Mouse (Mus musculus): ENCODE results near the gene Flvcr2. TPM values are rescaled to one million over a fixed set of nuclear protein-coding genes. Genes with fewer than 3 reads are reported as not detected.

Flvcr2 gene
- total and polyA plus RNA-seq, 3 experiments: 2.0 to 3.4 (median 2.1) TPM

DNA sequence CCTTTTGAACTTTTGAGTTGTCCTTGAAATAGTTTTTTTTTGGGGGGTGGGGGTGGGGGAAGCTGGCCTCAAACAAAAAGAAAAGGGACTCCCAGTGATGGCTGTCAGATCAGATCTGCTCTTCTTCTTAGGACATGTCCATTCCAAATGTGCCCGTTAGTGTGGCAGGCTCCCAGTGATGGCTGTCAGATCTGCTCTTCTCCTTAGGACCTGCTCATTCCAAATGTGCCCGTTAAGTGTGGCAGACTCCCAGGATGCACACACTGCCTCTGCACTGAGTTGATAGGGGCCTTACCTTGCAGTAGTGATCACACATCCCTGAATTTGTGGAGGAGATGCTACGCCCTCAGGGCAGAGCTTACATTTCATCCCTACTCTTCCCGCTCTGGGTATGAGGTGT lies 45.8 kb downstream of the Flvcr2 start:
- no peak for TF ChIP-seq CTCF (IDR thresholded peaks at IDR 0.05)
- TF ChIP-seq POLR2A (IDR thresholded peaks at IDR 0.05; ENCODE audit: insufficient read depth, low read depth, low read length): no peak
- no peak for TF ChIP-seq EP300 (IDR thresholded peaks at IDR 0.05; ENCODE audit: insufficient read depth, low read depth, low read length)
- intact Hi-C loops (cut with DNase I): no loop called here
- H3K27me3 ChIP-seq (ENCODE audit: control insufficient read depth, insufficient read depth, low read length): no peaks in the 10 kb centered on the region
- no peaks in the 10 kb centered on the region; the same call in 1 of the 2 replicates for H3K4me1 ChIP-seq (ENCODE audit: control insufficient read depth, insufficient read depth, low read length)
- no peak overlapping the region for H3K27ac ChIP-seq
- no peaks in the 10 kb centered on the region for H3K79me2 ChIP-seq (replicated peaks; ENCODE audit: control insufficient read depth, insufficient read depth, low read length)
- no peaks in the 10 kb centered on the region for H3K36me3 ChIP-seq (ENCODE audit: control insufficient read depth, insufficient read depth, low read length)
- H3K4me3 ChIP-seq: no peak overlapping the region
- no peak for DNase-seq
- no peak overlapping the region for H3K9ac ChIP-seq (ENCODE audit: low read depth, low read length)
- 89% methylated on average over 4 of the region's 4 CpGs for WGBS

DNA sequence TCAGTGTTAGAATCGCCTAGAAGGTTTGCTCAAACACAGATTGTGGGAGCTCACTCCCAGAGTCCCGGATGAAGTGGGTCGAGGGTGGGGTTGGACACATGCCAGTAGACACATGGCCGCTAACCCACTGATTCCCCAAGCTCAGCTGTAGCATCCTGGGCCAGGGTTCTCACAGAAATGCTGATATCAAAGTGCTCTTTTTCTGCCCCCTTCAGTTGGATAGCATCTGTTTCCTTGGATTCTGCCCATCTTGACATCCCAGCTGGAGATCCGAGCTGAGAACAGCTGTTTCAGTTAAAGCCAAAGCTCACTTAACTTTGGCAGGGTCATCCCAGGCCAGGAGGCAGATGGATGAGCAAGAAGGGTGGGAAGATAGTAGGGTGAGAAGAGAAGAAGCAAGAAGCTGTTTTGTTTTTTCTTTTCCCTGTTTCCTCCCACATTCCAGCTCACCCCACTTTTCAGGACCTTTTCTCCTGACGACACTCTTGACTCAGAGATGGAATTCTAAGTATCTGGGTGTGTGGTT lies 46.5 kb downstream of the Flvcr2 start:
- Histone ChIP-seq H3K4me1 (ENCODE audit: control insufficient read depth, insufficient read depth, low read length) (no peaks in the 10 kb centered on the region; the same call in 1 of the 2 replicates), H3K27ac (no peak overlapping the region), H3K4me3 (no peak overlapping the region), H3K9ac (ENCODE audit: low read depth, low read length) (no peak overlapping the region), H3K27me3 (ENCODE audit: control insufficient read depth, insufficient read depth, low read length) (no peaks in the 10 kb centered on the region), H3K79me2 (replicated peaks; ENCODE audit: control insufficient read depth, insufficient read depth, low read length) (no peaks in the 10 kb centered on the region), H3K36me3 (ENCODE audit: control insufficient read depth, insufficient read depth, low read length) (no peaks in the 10 kb centered on the region)
- DNase-seq: peak; percentile 42 to 46
- intact Hi-C loops (cut with DNase I): no loop called here
- 38% methylated on average over 6 of the region's 6 CpGs for WGBS
- TF ChIP-seq EP300 (IDR thresholded peaks at IDR 0.05; ENCODE audit: insufficient read depth, low read depth, low read length) (0 out of 2 replicates have a peak, but pooled peaks have one; percentile 36), CTCF (IDR thresholded peaks at IDR 0.05) (no peak), POLR2A (IDR thresholded peaks at IDR 0.05; ENCODE audit: insufficient read depth, low read depth, low read length) (no peak)

DNA sequence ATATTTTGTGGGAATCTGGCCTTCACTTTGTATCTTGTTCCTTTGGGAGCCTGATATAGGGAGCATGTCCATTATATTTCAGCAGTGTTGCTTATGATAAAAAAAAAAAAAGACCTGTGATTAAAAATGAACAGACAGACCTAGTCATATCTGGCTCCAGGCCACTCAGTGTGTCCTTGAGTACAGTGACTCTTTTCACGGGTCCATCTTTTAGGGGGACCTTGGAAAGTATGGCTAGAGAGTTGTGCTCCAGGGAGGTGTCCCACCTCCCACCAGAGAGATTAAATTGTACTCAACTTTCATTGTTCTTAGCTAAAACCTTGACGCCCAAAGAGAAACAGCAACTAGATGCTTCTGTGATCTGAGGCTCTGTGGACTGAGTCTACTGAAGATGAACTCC lies 47.8 kb downstream of the Flvcr2 start:
- WGBS: 57% methylated on average over 2 of the region's 2 CpGs
- no peak overlapping the region for H3K27ac ChIP-seq

DNA sequence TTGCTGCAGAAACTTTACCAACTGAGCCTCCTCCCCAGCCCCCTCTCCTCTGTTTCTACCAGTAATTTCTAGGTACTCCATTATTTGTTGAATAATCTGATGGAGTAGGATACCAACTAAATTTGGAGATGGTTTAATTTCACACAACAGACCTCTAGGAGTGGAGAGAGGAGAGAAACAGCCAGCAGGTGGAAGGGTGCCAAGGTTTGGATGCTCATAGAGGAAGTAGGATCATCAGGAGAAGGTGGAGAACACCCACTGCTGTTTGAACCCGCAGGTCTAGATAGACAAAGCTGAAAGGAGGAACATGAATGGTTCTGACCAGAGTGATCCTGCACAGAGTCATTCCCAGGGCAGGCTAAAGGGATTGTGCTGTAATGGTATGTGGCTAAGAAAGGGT lies 49.2 kb downstream of the Flvcr2 start:
- intact Hi-C loops (cut with DNase I): no loop called here
- H3K27me3 ChIP-seq (ENCODE audit: control insufficient read depth, insufficient read depth, low read length): no peaks in the 10 kb centered on the region

More for the DNA sequence above, 47.8 kb downstream of the Flvcr2 start:
- no peaks in the 10 kb centered on the region for H3K79me2 ChIP-seq (replicated peaks; ENCODE audit: control insufficient read depth, insufficient read depth, low read length)
- no peak for DNase-seq
- intact Hi-C loops (cut with DNase I): no loop called here
- no peaks in the 10 kb centered on the region for H3K36me3 ChIP-seq (ENCODE audit: control insufficient read depth, insufficient read depth, low read length)
- no peak overlapping the region for H3K9ac ChIP-seq (ENCODE audit: low read depth, low read length)
- H3K4me3 ChIP-seq: no peak overlapping the region
- no peaks in the 10 kb centered on the region; the same call in 1 of the 2 replicates for H3K4me1 ChIP-seq (ENCODE audit: control insufficient read depth, insufficient read depth, low read length)
- no peaks in the 10 kb centered on the region for H3K27me3 ChIP-seq (ENCODE audit: control insufficient read depth, insufficient read depth, low read length)
- TF ChIP-seq POLR2A (IDR thresholded peaks at IDR 0.05; ENCODE audit: insufficient read depth, low read depth, low read length) (no peak), CTCF (IDR thresholded peaks at IDR 0.05) (no peak), EP300 (IDR thresholded peaks at IDR 0.05; ENCODE audit: insufficient read depth, low read depth, low read length) (no peak)

DNA sequence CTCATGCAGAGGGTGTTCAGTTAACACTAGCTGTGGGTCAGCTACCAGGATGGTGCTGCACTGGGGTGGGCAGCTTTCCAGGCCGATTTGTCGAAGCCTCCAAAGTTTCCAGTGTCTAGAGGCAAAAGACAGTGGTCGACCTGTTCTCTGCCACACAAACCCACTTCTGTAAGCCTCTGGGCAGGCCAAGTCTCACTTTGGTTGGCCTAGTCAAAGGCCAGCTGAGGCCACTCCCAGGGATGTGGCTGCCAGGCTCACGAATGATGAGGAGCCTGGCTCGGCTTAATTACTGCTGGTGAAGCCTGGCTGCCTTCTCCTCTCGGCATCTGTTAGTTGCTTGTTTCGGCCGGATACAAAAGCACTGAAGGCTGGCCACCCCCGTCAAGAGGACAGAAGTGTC lies 53.7 kb downstream of the Flvcr2 start:
- no peaks in the 10 kb centered on the region for H3K36me3 ChIP-seq (ENCODE audit: control insufficient read depth, insufficient read depth, low read length)
- H3K4me3 ChIP-seq: no peak overlapping the region
- H3K79me2 ChIP-seq (replicated peaks; ENCODE audit: control insufficient read depth, insufficient read depth, low read length): no peaks in the 10 kb centered on the region
- H3K4me1 ChIP-seq (ENCODE audit: control insufficient read depth, insufficient read depth, low read length): no peaks in the 10 kb centered on the region
- H3K27ac ChIP-seq: no peak overlapping the region
- no peak for DNase-seq
- H3K27me3 ChIP-seq (ENCODE audit: control insufficient read depth, insufficient read depth, low read length): no peaks in the 10 kb centered on the region
- 79% methylated on average over 9 of the region's 9 CpGs for WGBS
- TF ChIP-seq CTCF (IDR thresholded peaks at IDR 0.05) (no peak), EP300 (IDR thresholded peaks at IDR 0.05; ENCODE audit: insufficient read depth, low read depth, low read length) (no peak), POLR2A (IDR thresholded peaks at IDR 0.05; ENCODE audit: insufficient read depth, low read depth, low read length) (no peak)
- no peak overlapping the region for H3K9ac ChIP-seq (ENCODE audit: low read depth, low read length)
- intact Hi-C loops (cut with DNase I): no loop called here

More for the DNA sequence above, 49.2 kb downstream of the Flvcr2 start:
- DNase-seq: no peak
- Histone ChIP-seq H3K4me3 (no peak overlapping the region), H3K9ac (ENCODE audit: low read depth, low read length) (no peak overlapping the region), H3K4me1 (ENCODE audit: control insufficient read depth, insufficient read depth, low read length) (no peaks in the 10 kb centered on the region), H3K36me3 (ENCODE audit: control insufficient read depth, insufficient read depth, low read length) (no peaks in the 10 kb centered on the region), H3K79me2 (replicated peaks; ENCODE audit: control insufficient read depth, insufficient read depth, low read length) (no peaks in the 10 kb centered on the region), H3K27ac (no peak overlapping the region)
- WGBS: 49% methylated on average over 1 of the region's 1 CpGs
- TF ChIP-seq EP300 (IDR thresholded peaks at IDR 0.05; ENCODE audit: insufficient read depth, low read depth, low read length) (no peak), CTCF (IDR thresholded peaks at IDR 0.05) (no peak), POLR2A (IDR thresholded peaks at IDR 0.05; ENCODE audit: insufficient read depth, low read depth, low read length) (no peak)

DNA sequence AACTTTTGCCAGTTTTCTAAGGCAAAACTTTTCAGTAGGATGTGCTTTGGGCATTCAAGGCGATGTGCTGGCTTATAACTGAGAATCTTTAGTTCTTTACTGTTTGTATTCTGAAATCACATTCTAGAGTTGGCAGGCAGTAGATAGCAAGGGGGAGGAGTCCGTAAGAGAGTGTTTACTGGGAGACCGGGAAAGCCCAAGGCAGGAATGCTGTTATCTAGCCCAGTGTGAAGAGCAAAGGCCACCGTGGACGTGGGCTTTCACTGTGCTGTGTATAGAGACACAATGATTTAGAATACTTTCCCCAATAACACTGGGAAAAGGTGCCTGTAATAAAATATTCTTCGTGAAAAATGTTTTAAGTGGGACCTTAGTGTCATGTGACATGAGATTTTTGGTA lies 63.4 kb downstream of the Flvcr2 start:
- TF ChIP-seq CTCF (IDR thresholded peaks at IDR 0.05) (no peak), EP300 (IDR thresholded peaks at IDR 0.05; ENCODE audit: insufficient read depth, low read depth, low read length) (no peak), POLR2A (IDR thresholded peaks at IDR 0.05; ENCODE audit: insufficient read depth, low read depth, low read length) (no peak)
- no peak for DNase-seq
- intact Hi-C loops (cut with DNase I): loop anchor here (10.0 kb wide), 1 partner anchor 295 kb away; no protein-coding TSS in a partner anchor
- Histone ChIP-seq H3K9ac (ENCODE audit: low read depth, low read length) (no peak overlapping the region), H3K4me3 (no peak overlapping the region), H3K27me3 (ENCODE audit: control insufficient read depth, insufficient read depth, low read length) (no peaks in the 10 kb centered on the region), H3K79me2 (replicated peaks; ENCODE audit: control insufficient read depth, insufficient read depth, low read length) (no peaks in the 10 kb centered on the region), H3K4me1 (ENCODE audit: control insufficient read depth, insufficient read depth, low read length) (peaks cover 8% of the 10 kb centered on the region), H3K36me3 (ENCODE audit: control insufficient read depth, insufficient read depth, low read length) (peaks cover 4% of the 10 kb centered on the region), H3K27ac (no peak overlapping the region)
- WGBS: 35% methylated on average over 6 of the region's 6 CpGs

Data from heart, adult 2 months (tissue).